Mouse (Mus musculus) CD4-positive, CD25-positive, alpha-beta regulatory T cell (primary cell): ENCODE measurements around the gene Taf1c. TPM values are rescaled to one million over a fixed set of nuclear protein-coding genes. Genes with fewer than 3 reads are reported as not detected.

Experiments
- polyA plus RNA-seq: library from polyadenylated mRNA; unstranded; fragments of 100-300 nt; shearing (Covaris generic); gene quantifications from one replicate; pipeline ENCODE4 v1.2.1, GENCODE M21; 2017

The Taf1c gene
- polyA plus RNA-seq = 31.5 TPM

DNA sequence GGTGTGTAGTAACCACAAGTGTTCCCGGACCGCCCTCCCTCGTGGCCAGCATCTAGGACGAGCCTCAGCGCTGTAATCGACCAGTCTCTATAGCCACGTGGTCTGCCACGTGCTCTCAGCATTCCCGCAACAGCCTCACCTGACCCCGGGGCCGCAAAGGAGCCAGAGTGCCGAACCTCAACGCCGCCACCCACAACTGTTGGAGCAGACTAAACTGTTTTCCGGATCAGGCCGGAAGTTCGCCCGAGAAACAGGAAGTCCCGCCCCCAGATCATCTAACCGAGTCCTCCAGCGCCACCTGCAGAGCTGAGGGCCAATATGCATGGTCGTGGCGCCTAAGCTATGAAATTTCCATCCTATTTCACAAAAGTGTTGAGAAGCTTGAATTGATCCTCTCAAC lies at the start of gene Taf1c:
Taf1c (minus strand) TSS at position 227 of the 400 bp plus-strand sequence.

DNA sequence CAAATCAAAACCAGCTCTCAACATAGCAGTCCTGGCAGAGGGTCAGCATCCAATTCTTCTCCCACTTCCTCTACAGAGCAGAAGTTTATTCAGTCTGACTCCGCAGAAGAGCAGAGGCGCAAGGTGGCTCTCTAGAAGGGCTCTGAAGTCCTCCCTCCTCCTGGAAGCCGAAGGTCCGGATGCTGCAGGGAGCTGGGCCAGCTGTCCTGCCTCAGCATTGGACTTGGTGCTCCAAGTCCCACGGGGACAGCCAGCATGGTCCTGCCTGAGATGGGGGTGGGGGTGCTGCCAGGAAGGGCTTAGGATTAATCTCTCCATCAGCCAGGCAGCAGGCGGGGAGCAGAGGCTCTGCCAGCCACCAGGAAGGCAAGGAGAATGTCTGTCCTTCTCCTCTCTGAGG lies 30.4 kb upstream of the Taf1c start, which contains the start of gene Kcng4:
Kcng4 (minus strand) TSS at position 303 of the 400 bp plus-strand sequence.

DNA sequence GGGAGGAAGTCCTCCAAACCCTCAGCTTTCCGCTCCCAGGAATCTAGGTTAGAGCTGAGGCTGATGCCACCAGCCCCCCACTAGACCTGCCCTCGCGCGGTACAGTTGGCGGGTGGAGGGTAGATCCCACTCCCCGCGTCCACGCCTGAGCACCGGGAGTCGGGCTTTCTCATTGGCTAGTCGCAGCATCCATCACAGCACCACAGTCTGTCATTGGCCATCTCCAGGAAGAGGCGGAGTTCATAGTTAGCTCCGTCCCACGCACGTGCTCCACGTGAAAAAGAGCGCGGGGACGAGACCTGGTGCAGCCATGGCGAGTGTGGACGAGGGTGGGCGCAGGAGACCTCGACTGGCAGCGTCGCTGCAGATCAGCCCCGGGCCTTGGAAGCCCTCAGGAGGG lies 7.4 kb upstream of the Taf1c start, which contains the start of gene Adad2:
Adad2 (plus strand) TSS at position 277 of the 400 bp plus-strand sequence.

DNA sequence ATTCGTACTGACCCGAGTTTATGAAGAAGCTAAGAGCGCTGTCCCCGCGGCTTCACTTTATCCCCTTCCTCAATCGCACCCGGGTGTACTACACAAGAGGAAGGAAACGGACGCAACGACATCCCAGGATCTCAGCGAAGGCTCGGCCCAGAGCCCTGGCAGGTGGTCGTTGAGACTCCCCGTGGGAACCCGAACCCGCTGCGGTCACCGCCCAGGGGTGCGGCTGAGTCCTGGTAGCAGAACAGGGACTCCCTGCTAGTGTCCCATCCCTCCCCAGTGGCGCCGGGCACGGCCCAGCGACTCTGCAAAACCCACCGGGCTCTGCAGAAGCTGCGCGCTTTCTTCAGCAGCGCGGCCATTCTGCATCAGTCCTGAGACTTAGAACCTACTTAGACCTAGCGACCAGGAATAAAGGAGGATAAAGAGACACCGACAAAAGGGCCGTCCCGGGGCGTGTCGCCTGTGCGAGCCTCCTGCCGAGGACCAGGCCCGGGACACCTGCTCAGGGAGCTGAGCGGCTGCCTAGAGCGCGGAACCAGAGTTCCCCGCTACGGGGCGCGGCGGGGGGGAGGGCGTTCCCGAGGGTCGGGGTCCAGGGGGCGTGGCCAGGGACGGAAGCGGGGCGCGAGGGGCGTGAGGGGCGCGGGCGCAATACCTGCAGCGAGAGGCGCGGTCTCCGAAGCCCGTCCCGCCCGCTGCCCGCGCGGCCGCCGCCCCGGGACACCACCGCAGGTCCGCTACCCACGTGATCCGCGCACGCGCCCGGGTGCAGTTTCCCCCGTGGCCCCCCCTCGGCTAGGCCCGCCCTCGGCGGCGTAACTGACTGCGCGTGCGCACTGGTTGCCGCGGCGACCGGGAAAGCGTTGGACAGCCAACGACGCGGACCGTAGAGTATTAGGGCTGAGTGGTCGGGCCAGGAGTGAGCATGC lies 30.3 kb downstream of the Taf1c start, which contains the start of the genes Hsdl1 and Dnaaf1:
Hsdl1 (minus strand) TSS at position 747 of the 929 bp plus-strand sequence.
Dnaaf1 (plus strand) TSS at position 799 of the 929 bp plus-strand sequence.

DNA sequence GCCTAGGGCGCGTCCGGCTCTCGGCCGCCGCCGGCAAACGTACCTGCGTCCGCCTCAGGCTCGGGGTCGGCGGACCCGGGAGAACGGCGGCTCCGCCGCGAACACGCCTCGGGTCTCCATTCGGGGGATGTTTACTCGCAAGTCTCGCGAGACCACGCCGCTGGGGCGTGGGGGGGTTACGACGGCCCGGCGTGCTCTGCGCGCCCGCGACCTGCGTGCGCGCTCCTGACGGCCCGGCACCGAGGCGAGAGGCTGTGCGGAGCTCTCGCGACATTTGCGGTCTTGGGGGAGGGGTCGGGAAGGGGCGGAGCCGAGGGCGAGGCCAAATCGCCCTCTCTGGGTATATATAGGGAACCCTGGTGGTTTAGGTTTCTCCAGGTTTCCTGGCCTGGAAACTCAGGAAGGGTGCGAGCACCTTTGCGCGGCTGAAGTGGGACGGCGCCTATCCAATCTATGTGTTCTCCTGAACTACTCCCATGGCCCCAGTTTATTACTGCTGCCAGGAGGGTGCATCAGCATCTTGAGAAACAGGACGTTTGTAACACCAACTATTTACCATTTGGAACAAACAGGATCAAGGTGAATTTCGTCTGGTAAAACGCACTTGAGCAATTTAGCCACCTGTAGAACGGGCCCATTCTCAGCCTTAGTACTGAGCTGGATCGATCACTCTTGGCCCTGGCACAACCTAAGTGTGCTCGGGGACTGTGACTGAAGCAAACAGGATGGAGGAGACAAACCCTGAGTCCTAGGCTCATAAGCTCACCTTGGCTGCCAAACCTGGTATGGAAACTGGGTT lies 46.2 kb downstream of the Taf1c start, which contains the start of gene Mbtps1:
Mbtps1 (minus strand) TSS at position 133 of the 799 bp plus-strand sequence.

Other genes with a start within 250 kb of the Taf1c start
- 32.5 TPM for gene Mlycd, start 210.3 kb downstream of the Taf1c start, polyA plus RNA-seq
- 35.2 TPM for gene Osgin1, start 171.1 kb downstream of the Taf1c start, polyA plus RNA-seq
- not detected for gene Necab2, start 158.5 kb downstream of the Taf1c start, polyA plus RNA-seq
- gene Slc38a8, start 103.5 kb downstream of the Taf1c start, polyA plus RNA-seq = not detected
- 85.7 TPM for gene Mbtps1, start 46.5 kb downstream of the Taf1c start, polyA plus RNA-seq
- 141 TPM for gene Hsdl1, start 30.0 kb downstream of the Taf1c start, polyA plus RNA-seq
- not detected for gene Dnaaf1, start 30.0 kb downstream of the Taf1c start, polyA plus RNA-seq
- gene Adad2, start 7.5 kb upstream of the Taf1c start, polyA plus RNA-seq = not detected
- gene Kcng4, start 30.5 kb upstream of the Taf1c start, polyA plus RNA-seq = not detected
- gene Wfdc1, start 61.1 kb upstream of the Taf1c start, polyA plus RNA-seq = not detected
- not detected for gene Atp2c2, start 94.8 kb upstream of the Taf1c start, polyA plus RNA-seq
- gene Tldc1, start 173.2 kb upstream of the Taf1c start, polyA plus RNA-seq = 11.0 TPM
- gene Cotl1, start 235.3 kb upstream of the Taf1c start, polyA plus RNA-seq = 400 TPM